Mouse (Mus musculus): ENCODE results near the gene Abcf1.
"Not testable (repeated sequence)": the region's sequence is repeated elsewhere in the genome, so short reads cannot be mapped to it uniquely, and the experiment has no call there.

Gene Abcf1

DNA sequence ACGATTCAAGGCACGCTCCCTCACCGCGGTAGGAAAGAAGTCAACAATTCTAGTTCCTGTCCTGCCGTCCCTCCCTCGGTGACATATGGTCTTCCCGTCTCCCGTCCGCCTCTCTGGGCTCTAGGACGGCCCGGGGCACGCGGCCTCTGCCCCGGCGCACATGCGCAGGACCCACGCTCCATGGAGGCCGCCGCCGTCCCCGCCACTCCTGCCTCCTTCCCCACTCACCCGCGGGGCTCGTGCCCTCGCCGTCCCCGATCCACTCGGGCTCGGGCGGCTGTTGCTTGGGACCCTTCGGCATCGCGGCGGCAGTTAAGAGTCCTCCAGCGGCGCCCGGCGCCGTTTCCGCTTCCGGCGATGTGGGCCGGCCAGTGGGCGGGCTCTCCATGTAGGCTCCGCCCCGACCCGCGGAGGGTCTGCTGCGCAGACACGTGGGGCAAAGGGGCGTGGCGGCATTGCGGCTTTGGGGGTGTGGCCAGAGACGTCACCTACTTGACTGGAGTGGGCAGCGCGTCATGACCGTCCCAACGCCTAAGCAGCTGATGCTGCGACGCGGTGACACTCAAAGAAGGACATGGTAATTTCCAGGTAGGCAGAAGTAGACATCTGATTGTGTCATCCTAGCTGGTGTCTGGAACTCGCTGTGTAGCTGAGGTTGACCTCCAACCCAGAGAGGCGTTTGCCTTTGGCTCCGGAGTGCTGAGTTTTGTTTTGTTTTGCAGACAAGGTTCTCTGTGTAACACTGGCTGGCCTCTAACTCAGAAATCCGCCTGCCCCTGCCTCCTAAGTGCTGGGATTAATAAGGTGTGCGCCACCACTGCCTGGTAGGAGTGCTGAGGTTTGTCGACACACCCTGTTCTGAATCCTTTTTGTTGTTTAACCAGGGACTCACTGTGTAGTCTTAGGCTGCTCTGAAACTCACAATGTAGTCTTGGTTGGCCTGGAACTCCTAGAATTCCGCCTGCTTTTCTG lies at the start of gene Abcf1:
Gene Abcf1, minus strand, starts transcription at position 344 of the 972 bp plus-strand sequence.
- in situ Hi-C loops (cut with MboI, MseI): loop anchor here in 1 of 2 experiments (5.0 kb wide), 2 partner anchors 42 to 142 kb away; no protein-coding TSS in a partner anchor

DNA sequence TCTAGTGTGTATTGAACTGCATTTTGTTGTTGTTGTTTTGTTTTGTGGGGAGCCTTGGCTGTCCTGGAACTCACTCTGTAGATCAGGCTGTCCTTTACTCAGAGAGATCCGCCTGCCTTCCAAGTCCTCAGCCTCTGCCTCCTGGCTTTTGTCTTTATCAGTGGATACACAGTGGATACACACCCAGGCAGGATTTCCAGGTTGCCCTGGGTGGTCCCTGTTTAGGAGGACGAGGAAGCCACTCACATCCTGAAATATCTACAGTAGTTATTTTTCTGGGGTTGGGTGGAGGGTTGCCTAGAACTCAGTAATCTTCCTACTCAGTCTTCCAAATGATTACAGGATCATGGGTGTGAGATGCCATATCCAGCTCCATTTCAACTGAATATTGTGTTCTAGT lies 49.4 kb upstream of the Abcf1 start:
- in situ Hi-C loops (cut with MboI, MseI): no loop called here

DNA sequence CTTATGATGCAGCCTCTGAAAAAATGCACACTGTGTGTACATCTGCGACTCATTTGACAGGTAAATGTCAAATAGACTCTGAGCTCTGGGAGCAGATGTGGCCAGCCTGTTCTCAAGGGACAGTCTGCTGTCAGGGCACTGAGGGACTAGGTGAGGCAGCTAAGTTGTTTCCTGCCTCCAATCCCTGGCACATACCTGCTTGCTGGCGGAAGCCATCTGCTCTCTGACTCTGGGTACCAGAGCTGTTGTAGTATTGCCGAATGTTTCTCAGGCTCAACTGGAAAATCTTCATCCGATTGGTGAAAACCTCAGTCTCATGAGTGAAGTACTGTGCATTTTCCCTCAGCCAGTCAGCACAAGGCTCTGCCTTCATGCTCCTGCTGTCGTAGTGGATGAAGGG lies 47.5 kb upstream of the Abcf1 start:
- in situ Hi-C loops (cut with MboI, MseI): no loop called here

DNA sequence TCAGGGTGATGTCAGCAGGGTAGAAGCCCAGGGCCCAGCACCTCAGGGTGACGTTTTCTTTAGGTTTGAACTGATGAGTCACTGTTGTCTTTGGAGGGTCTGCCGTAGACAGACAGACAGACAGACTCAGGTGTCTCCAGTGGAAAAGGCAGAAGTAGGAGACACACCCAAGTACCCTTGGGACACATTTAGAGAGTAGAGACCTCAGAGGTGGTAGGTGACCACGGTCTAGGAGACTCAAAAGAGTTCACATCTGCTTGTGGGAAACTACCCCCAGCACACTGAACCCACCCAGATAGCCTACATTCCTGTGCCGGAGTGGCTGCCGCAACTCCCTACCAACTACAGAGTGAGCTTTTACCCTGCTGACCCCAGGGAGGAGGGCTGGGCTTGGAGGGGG lies 45.4 kb upstream of the Abcf1 start:
- in situ Hi-C loops (cut with MboI, MseI): no loop called here

DNA sequence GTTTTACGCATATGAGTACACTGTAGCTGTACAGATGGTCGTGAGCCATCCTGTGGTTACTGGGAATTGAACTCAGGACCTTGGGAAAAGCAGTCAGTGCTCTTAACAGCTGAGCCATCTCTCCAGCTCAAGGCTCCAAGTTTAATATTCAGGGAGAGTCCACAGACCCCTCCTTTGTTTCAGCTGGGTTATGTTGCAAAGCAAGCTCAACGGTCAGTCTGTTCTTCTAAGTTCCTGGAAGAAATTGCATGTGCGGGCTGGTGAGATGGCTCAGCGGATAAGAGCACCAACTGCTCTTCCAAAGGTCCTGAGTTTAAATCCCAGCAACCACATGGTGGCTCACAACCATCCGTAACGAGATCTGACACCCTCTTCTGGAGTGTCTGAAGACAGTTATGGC lies 34.8 kb upstream of the Abcf1 start:
- in situ Hi-C loops (cut with MboI, MseI): not testable (repeated sequence)

DNA sequence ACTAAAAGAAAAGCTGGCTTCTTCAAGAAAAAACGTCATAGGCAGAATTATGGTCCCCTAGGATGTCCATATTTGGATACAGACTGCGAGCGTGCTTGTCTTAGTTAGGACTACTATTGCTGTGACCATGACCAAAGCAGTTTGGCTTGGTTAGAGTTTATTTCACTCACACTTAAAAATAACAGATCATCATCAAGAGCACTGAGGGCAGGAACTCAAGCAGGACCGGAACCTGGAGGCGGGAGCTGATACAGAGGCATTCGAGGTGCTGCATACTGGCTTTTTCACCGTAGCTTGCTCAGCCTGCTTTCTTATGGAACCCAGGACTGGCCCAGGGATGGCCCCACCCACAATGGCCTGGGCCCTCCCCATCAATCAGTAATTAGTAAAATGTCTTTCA lies 33.8 kb upstream of the Abcf1 start:
- in situ Hi-C loops (cut with MboI, MseI): no loop called here

DNA sequence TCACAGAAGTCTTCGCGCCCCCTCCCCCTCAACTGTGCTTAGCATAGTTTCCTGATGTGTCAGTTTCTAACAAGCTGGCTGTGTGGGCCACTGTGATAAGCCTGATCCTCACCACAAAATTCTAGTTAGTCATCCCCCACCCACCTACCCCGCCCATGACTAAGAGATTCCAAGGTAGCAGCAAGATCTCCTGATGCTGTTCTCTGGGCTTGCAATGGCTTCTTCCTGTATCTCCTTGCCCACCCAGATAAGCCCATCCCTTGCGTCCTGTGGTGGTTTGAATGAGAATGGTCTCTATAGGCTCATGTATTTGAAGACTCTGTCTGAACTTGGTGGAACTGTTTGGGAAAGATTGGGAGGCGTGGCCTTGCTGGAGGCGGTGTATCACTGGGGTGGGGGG lies 32.4 kb upstream of the Abcf1 start:
- in situ Hi-C loops (cut with MboI, MseI): no loop called here

DNA sequence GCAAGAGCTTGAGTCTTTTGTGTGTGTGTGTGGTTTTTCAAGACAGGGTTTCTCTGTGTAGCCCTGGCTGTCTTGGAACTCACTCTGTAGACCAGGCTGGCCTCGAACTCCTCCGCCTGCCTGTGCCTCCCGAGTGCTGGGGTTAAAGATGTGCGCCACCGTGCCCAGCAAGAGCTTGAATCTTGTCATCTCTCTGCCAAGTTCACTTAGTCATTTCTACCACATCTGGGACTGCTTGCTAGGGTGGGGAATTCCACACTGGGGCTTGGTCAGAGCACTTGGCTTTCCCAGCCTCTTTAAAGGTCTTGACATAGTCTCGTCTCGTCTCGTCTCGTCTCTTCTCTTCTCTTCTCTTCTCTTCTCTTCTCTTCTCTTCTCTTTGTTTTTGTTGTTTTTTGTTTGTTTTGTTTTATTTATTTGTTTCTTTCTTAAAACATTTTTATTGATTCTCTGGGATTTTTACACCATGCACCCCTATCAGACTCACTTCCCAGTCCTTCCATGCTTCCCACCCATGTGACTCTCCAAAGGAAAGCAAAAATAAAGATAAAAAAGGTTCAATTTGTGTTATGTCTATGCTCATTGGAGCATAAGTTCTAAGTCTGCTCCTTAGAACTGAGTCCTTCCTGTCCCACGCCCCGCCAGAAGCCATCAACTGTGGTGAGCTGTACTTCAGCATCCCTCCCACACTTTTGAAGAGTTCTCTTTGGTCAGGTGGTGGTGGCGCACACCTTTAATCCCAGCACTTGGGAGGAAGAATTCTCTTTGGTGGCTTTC lies 31.7 kb upstream of the Abcf1 start:
- in situ Hi-C loops (cut with MboI, MseI): no loop called here

DNA sequence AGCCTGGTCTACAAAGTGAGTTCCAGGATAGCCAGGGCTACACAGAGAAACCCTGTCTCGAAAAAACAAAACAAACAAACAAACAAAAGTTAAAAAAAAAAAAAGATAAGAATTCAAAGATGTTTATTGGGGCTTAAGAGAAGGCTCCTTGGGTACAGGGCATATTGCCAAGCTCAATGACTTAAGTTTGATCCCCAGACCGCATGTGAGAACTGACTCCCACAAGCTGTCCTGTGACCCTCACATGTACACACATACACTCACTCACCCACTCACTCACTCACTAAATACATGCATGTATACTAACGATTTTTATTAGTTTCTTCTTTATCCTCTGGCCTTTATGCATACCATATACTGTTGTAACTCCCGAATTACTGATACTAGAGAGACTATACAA lies 30.8 kb upstream of the Abcf1 start:
- in situ Hi-C loops (cut with MboI, MseI): no loop called here

DNA sequence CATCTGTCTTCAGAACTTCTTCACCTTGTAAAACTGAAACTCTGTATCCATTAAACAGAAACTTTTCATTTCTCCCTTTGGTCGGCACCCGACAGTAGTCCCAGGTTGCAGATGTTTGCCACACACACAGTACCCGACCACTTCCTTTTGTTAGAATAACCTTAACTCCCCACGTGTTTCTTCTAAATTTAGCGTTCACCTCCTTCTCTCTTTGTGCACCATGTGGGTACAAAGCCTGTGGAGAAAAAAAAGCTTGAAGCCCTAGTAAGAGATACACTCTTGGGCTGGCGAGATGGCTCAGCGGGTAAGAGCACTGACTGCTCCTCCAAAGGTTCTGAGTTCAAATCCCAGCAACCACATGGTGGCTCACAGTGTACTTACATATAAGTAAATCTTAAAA lies 29.8 kb upstream of the Abcf1 start:
- in situ Hi-C loops (cut with MboI, MseI): loop anchor here (5.0 kb wide), 3 partner anchors 33 to 113 kb away; partner anchors contain the start of gene H2-T23 (in 2 of the 2)

DNA sequence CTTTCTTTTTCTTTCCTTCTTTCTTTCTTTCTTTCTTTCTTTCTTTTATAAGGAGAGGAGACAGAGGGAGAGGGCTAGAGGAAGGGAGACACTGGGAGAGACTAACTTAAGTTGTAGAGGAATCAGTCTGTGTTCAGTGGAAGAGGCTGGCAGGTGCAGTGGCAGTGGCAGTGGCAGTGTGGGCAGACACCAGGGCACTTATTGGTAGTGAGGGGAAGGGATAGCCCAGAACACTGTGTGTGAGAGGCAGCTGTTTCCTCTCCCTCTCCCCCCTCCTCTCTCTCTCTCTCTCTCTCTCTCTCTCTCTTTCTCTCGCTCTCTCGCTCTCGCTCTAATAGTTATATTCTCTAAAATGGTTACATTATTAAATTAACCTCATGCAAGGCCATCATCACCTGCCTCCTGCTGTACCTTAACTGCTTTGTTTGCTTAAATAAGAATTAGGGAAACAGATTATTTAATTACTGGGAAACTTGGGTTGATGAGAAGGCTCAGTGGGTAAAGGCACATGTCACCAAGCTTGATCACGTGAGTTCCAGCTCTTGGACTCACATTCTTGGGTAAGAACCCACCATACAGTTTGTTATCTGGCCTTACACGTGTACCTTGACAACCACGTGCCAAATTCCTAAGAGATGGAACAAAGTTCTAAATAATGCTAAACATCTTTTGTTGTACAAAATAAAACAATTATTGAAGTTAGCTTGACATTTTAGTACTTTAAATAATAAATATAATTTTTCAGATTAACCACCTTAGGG lies 29.2 kb upstream of the Abcf1 start:
- in situ Hi-C loops (cut with MboI, MseI): loop anchor here (5.0 kb wide), 3 partner anchors 34 to 114 kb away; partner anchors contain the start of gene H2-T23 (in 2 of the 2)

DNA sequence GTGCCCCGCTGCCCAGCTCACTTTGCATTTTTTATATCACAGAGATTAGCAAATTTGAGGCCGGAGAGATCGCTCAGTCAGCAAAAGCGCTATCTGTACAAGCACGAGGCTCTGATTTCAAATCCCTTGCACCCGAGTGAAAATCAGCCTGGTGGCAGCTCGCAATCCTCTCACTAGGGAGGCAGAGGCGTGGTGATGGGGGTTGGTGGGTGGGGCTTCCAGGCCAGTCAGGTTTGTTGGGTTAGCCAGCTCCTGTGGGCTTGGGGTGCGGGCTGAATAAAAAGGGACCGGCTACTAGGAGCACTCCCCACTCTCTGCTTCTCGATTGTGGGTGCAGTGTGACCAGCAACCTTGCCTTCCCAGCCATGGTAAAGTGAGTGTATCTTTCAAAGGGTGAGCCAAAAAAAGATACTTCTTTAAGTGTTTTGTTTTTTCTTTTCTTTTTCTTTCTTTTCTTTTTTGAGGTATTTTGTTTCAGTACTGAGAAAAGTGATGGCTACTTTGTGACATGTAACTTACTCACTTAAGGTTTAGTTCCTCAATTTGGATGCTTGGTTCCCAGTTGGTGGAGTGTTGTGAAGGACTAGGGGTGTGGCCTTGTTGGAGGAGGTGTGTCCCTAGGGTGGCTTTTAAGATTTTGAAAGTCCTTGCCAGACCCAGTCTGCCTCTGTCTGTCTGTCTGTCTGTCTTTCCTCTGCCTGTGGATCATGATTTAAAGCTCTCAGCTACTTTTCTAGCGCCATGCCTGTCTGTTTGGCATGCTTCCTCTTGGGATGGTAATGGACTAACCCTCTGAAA lies 28.4 kb upstream of the Abcf1 start:
- in situ Hi-C loops (cut with MboI, MseI): loop anchor here (5.0 kb wide), 3 partner anchors 34 to 114 kb away; partner anchors contain the start of gene H2-T23 (in 2 of the 2)

DNA sequence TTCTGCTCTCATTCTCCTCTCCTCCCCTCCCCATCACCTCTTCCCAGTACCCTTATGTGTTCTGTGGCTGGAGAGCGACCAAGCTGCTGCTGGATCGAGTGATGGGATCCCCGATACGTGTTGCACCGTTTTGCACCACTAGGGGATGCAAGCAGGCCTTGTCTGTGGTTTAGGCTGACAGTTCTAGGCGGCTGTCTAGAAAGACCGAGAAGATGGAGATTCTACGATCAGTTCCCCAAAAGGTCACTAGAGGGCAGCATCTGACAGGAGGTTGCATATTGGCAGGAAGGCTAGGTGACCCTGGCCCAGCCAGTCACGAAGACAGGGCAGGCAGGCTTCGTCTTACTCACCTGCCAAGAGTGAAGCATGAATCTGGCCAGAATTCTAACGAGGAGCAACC lies 27.4 kb upstream of the Abcf1 start:
- in situ Hi-C loops (cut with MboI, MseI): loop anchor here (5.0 kb wide), 3 partner anchors 35 to 115 kb away; partner anchors contain the start of gene H2-T23 (in 2 of the 2)

DNA sequence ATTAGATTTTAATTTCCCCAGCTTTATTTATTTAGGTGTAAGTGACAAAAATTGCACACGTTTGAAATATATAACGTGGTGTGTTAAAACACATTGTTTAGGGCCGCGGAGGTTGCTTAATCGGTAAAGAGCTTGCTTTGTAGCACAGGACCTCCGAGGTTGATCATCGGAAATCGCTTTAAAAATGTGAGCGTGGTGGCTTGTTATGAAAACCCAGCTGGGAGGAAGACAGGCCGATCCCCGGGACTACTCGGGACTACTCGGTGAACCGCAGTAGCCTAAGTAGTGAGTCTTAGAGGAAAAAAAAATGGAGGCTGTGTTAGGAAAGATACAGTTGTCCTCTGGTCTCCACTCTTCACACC lies 25.3 kb upstream of the Abcf1 start:
- in situ Hi-C loops (cut with MboI, MseI): loop anchor here (5.0 kb wide), 3 partner anchors 37 to 117 kb away; partner anchors contain the start of gene H2-T23 (in 2 of the 2)

DNA sequence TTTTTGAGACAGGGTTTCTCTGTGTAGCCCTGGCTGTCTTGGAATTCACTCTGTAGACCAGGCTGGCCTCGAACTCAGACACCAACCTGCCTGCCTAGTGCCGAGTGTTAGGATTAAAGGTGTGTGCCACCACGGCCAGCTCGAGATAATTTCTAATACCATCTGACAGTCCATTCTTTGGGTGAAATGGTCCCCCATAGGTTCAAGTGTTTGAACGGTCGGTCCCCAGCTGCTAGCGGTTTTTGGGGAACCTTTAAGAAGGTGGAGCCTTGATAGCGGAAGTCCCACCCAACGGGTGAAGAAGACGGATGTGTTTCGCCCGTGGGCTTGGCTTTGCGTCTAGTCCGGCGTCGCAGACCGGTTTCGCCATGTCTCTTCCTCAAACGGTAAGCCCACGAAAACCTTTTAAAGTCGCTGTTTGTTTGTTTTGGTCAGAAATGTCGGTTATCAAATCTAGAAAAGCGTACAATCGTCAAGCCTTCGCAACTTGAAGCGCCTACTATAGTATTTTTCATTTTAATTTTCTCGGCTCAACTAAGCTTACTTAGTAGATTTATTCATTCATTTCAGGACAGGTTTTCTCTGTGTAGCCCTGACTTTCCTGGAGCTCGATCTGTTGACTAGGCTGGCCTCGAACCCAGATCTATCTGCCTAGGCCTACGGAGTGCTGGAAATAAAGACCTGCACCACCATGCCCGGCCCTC lies 24.8 kb upstream of the Abcf1 start:
- in situ Hi-C loops (cut with MboI, MseI): no loop called here

DNA sequence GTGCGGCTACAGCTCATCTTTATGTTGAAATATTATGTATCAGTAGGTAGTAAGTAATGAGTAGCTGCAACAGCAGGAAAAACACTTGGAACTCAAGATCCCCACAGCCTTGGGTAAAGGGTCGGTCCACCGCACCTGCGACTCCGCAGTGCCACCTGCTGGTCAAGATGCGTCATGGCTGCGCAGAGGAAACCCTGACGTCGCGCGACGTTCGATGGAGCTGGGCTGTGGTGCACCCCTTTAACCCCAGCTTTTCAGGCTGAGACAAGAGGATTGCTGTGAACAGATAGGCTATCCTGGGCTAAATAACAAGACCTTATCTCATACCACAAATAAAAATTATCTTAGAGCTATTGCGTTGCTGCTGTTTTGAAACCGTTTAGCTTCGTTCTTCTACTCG lies 24.1 kb upstream of the Abcf1 start:
- in situ Hi-C loops (cut with MboI, MseI): no loop called here

DNA sequence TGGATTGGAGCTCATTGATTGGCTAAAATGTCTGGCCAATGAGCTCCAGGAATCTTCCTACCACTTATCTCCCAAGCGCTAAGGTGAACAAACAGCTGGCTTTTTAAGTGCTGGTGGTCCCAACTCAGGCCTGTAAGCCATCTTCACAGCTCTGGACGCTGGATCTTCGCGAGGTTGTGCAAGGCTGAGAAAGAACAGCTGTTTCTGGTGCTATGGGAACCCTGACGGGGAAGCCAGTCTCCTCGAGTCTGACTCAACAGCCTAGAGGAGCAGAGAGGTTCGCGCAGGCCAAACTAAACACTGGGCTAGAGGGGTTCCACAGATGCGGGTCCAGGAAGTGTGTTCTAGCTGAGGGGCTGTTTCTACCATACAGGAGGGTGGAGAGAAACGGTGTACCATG lies 22.2 kb upstream of the Abcf1 start:
- in situ Hi-C loops (cut with MboI, MseI): no loop called here

DNA sequence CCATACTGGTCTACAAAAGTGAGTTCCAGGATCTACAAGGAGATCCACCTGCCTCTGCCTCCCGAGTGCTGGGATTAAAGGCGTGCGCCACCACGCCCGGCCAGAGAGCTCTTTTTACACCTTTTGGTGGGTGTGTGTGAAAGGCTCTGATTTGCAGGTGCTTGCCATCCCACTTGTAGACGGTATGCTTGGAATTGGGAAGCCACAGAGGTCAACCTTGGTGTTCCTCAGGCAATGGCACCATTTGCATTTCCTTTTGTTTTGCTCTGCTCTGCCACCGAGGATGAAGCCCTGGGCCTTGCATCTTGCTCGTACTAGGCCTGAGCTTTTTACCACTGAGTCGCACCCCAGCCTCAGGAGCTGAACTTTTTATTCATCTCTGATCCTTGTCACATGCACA lies 12.2 kb upstream of the Abcf1 start:
- in situ Hi-C loops (cut with MboI, MseI): no loop called here

DNA sequence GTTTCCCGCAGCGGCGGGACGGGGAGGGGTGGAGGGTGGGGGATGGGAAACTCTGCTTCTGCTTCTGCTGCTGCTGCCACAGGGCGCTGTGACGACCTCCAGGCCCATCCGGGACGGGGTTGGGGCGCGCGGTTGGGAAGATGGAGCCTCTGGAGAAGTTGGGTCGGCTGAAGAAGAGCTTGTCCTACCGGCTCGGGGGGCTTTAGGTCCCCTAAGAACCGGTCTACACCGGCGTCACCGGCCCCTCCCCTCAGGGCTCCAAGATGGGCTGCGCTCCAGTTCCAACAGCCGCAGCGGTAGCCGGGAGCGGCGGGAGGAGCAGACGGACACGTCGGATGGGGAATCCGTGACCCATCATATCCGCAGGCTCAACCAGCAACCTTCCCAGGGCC lies 10.8 kb upstream of the Abcf1 start:
- in situ Hi-C loops (cut with MboI, MseI): no loop called here

Data from T-helper 17 cell (primary cell).